Mouse (Mus musculus) thymus, adult 2 months (tissue): ENCODE measurements around the gene Kxd1.

Experiments used
- CTCF ChIP-seq: fragments of 200-500 bp; IDR thresholded peaks from 2 replicates; pipeline ENCODE4 v1.5.1; 2012; ENCODE audit warnings: mild to moderate bottlenecking, control low read depth, low read length, moderate library complexity, borderline replicate concordance; ENCODE audit not compliant: control insufficient read depth, poor library complexity, insufficient read depth; ENCODE audit errors: extremely low read depth
- POLR2A ChIP-seq: fragments of 200-500 bp; IDR thresholded peaks from 2 replicates; pipeline ENCODE4 v1.6.1; 2012; ENCODE audit warnings: mild to moderate bottlenecking, low read length, control low read depth, moderate library complexity; ENCODE audit not compliant: control insufficient read depth, poor library complexity, insufficient read depth; ENCODE audit errors: extremely low read depth

DNA sequence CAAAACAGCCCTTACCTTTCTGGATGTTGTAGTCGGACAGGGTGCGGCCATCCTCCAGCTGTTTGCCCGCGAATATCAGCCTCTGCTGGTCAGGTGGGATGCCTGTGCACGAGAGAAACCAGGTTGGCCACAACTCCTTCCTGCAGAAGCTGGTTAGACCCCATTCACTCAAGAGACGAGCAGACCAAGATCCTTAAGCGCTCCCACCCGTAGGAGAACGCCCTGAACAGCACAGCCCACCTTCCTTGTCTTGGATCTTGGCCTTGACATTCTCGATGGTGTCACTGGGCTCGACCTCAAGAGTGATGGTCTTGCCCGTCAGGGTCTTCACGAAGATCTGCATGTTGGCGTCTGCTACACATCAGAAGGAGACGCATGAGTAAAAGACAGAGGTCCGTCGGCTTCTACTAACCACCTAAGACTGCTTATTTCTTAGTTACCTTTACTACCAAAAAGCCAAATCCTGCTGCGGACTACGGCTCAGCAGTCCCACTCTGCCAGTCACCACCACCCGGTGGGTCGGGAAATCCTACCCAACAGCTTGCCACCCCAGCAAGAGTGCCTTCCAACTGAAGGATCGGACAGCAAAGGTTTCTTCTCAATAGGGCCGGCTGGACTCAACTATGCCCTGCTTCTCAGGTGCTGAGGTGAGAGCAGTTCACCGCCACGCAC is 18.3 kb downstream of the Kxd1 start:
- TF ChIP-seq CTCF = no peak
- TF ChIP-seq POLR2A = no peak
